Mouse (Mus musculus) midbrain, embryonic 12.5 days (tissue): ENCODE results near the gene Mfsd7a. TPM values are rescaled to one million over a fixed set of nuclear protein-coding genes. Genes with fewer than 3 reads are reported as not detected.
"Not testable (repeated sequence)": the region's sequence is repeated elsewhere in the genome, so short reads cannot be mapped to it uniquely, and the experiment has no call there.

ENCODE experiments used
- ATAC-seq: fragments of 200-750 bp; cut with Nextera tagmentation; 2 replicates; pipeline ENCODE4 v1.8.0; 2017; ENCODE audit warnings: low read depth, moderate TSS enrichment, moderate library complexity; ENCODE audit not compliant: low FRiP score
- H3K27ac ChIP-seq: fragments of 300-500 bp; sonication (generic); replicated peaks from 2 replicates; pipeline ENCODE4 v1.5.1; 2016; ENCODE audit warnings: mild to moderate bottlenecking
- H3K27me3 ChIP-seq: fragments of 300-500 bp; sonication (generic); 2 replicates; pipeline ENCODE4 v1.6.1; 2016; ENCODE audit warnings: mild to moderate bottlenecking
- H3K36me3 ChIP-seq: fragments of 300-500 bp; sonication (generic); 2 replicates; pipeline ENCODE4 v1.6.1; 2016
- H3K4me1 ChIP-seq: fragments of 300-500 bp; sonication (generic); 2 replicates; pipeline ENCODE4 v1.6.1; 2016
- H3K4me2 ChIP-seq: fragments of 300-500 bp; sonication (generic); replicated peaks from 2 replicates; pipeline ENCODE4 v1.6.1; 2016; ENCODE audit warnings: mild to moderate bottlenecking, moderate library complexity
- H3K4me3 ChIP-seq: fragments of 300-500 bp; sonication (generic); 2 replicates; pipeline ENCODE4 v1.5.1; 2016; ENCODE audit warnings: mild to moderate bottlenecking
- H3K9ac ChIP-seq: fragments of 300-500 bp; sonication (generic); replicated peaks from 2 replicates; pipeline ENCODE4 v1.6.1; 2016; ENCODE audit warnings: mild to moderate bottlenecking, moderate library complexity
- H3K9me3 ChIP-seq: fragments of 300-500 bp; sonication (generic); 2 replicates; pipeline ENCODE4 v1.6.1; 2016; ENCODE audit warnings: mild to moderate bottlenecking
- WGBS: fragments of 180-500 bp; shearing (Covaris S2); methylation state at CpG from one replicate; pipeline ENCODE4 v1.1.7; 2016; 5-methylcytosine and 5-hydroxymethylcytosine counted together
- polyA plus RNA-seq: library from polyadenylated mRNA; unstranded; fragments of >200 nt; fragmentation: Nextera tagmentation; extraction: Ambion mirVana; gene quantifications from 2 replicates; pipeline ENCODE4 v1.2.1, GENCODE M21; 2016

Gene Mfsd7a
- 0.12 and 0.20 TPM in 2 replicates for polyA plus RNA-seq

- no peaks in the 10 kb centered on the region for H3K9me3 ChIP-seq
- peak; percentile 78 for ATAC-seq
- peaks cover 8% of the 10 kb centered on the region; the same call in 1 of the 2 replicates for H3K4me1 ChIP-seq
- H3K36me3 ChIP-seq: no peaks in the 10 kb centered on the region
- H3K27ac ChIP-seq: no peak within 1 kb of the TSS
- H3K4me3 ChIP-seq: peak within 1 kb of the TSS; percentile 27
- H3K4me2 ChIP-seq: peak within 1 kb of the TSS; percentile 52
- WGBS: 15% methylated on average over 24 of the region's 24 CpGs
- H3K9ac ChIP-seq: peak within 1 kb of the TSS; percentile 46
- peaks cover 31% of the 10 kb centered on the region for H3K27me3 ChIP-seq
These were observed at the start of gene Mfsd7a for GRCm38 (mm10) chr5:108448785-108449668. Gene Mfsd7a (minus strand): TSS chr5:108448891.

- not testable (repeated sequence) for ATAC-seq, H3K27me3 ChIP-seq, H3K4me1 ChIP-seq, H3K27ac ChIP-seq, H3K9me3 ChIP-seq, H3K4me2 ChIP-seq, H3K4me3 ChIP-seq, H3K9ac ChIP-seq
- peaks cover 58% of the 10 kb centered on the region for H3K36me3 ChIP-seq
- 93% methylated on average over 5 of the region's 5 CpGs for WGBS
These were observed 37.5 kb upstream of the Mfsd7a start for GRCm38 (mm10) chr5:108486148-108486547.

GRCm38 (mm10) chr5:108485239-108485638 lies 36.5 kb upstream of the Mfsd7a start:
- 0 out of 2 replicates have a peak, but pooled peaks have one; percentile 9 for ATAC-seq
- no peaks in the 10 kb centered on the region for H3K4me1 ChIP-seq
- H3K27ac ChIP-seq: no peak overlapping the region
- H3K9me3 ChIP-seq: no peaks in the 10 kb centered on the region
- no peak overlapping the region for H3K4me2 ChIP-seq
- no peaks in the 10 kb centered on the region for H3K27me3 ChIP-seq
- H3K9ac ChIP-seq: no peak overlapping the region
- H3K4me3 ChIP-seq: no peak overlapping the region
- H3K36me3 ChIP-seq: peaks cover 49% of the 10 kb centered on the region
- WGBS: 92% methylated on average over 2 of the region's 2 CpGs

- 91% methylated on average over 6 of the region's 6 CpGs for WGBS
- peaks cover 45% of the 10 kb centered on the region for H3K36me3 ChIP-seq
- H3K4me1 ChIP-seq: no peaks in the 10 kb centered on the region
- H3K27ac ChIP-seq: no peak overlapping the region
- no peak overlapping the region for H3K4me3 ChIP-seq
- no peak overlapping the region for H3K4me2 ChIP-seq
- no peak for ATAC-seq
- no peak overlapping the region for H3K9ac ChIP-seq
- H3K27me3 ChIP-seq: no peaks in the 10 kb centered on the region
- H3K9me3 ChIP-seq: no peaks in the 10 kb centered on the region
These were observed 34.3 kb upstream of the Mfsd7a start for GRCm38 (mm10) chr5:108483006-108483405.

GRCm38 (mm10) chr5:108475977-108476376 lies 27.3 kb upstream of the Mfsd7a start:
- Histone ChIP-seq H3K36me3 (peaks cover 83% of the 10 kb centered on the region), H3K4me1 (no peaks in the 10 kb centered on the region), H3K4me3 (no peak overlapping the region), H3K9ac (no peak overlapping the region), H3K9me3 (no peaks in the 10 kb centered on the region), H3K27ac (no peak overlapping the region), H3K27me3 (no peaks in the 10 kb centered on the region), H3K4me2 (no peak overlapping the region)
- 90% methylated on average over 3 of the region's 3 CpGs for WGBS
- no peak for ATAC-seq

- no peaks in the 10 kb centered on the region for H3K27me3 ChIP-seq
- H3K4me2 ChIP-seq: no peak overlapping the region
- H3K4me3 ChIP-seq: no peak overlapping the region
- H3K4me1 ChIP-seq: no peaks in the 10 kb centered on the region
- no peaks in the 10 kb centered on the region for H3K9me3 ChIP-seq
- no peak overlapping the region for H3K9ac ChIP-seq
- H3K36me3 ChIP-seq: peaks cover 75% of the 10 kb centered on the region
- ATAC-seq: no peak
- no peak overlapping the region for H3K27ac ChIP-seq
- 92% methylated on average over 4 of the region's 4 CpGs for WGBS
These were observed 25.0 kb upstream of the Mfsd7a start for GRCm38 (mm10) chr5:108473737-108474136.

GRCm38 (mm10) chr5:108469617-108470016 lies 20.9 kb upstream of the Mfsd7a start:
- H3K4me2 ChIP-seq: no peak overlapping the region
- ATAC-seq: no peak
- H3K36me3 ChIP-seq: peaks cover 33% of the 10 kb centered on the region
- H3K27me3 ChIP-seq: no peaks in the 10 kb centered on the region
- 85% methylated on average over 7 of the region's 7 CpGs for WGBS
- no peaks in the 10 kb centered on the region for H3K9me3 ChIP-seq
- H3K4me3 ChIP-seq: no peak overlapping the region
- H3K9ac ChIP-seq: no peak overlapping the region
- H3K27ac ChIP-seq: no peak overlapping the region
- H3K4me1 ChIP-seq: peaks cover 3% of the 10 kb centered on the region; the same call in 1 of the 2 replicates

GRCm38 (mm10) chr5:108466647-108467046 lies 18.0 kb upstream of the Mfsd7a start:
- H3K4me1 ChIP-seq: peaks cover 27% of the 10 kb centered on the region
- WGBS: 94% methylated on average over 1 of the region's 1 CpGs
- H3K4me2 ChIP-seq: no peak overlapping the region
- no peak overlapping the region for H3K27ac ChIP-seq
- H3K9ac ChIP-seq: no peak overlapping the region
- H3K4me3 ChIP-seq: no peak overlapping the region
- peaks cover 5% of the 10 kb centered on the region; the same call in 1 of the 2 replicates for H3K36me3 ChIP-seq
- no peak for ATAC-seq
- H3K27me3 ChIP-seq: no peaks in the 10 kb centered on the region
- no peaks in the 10 kb centered on the region for H3K9me3 ChIP-seq

GRCm38 (mm10) chr5:108465131-108465891 lies 16.6 kb upstream of the Mfsd7a start:
- WGBS: 91% methylated on average over 6 of the region's 6 CpGs
- H3K27ac ChIP-seq: no peak overlapping the region
- no peaks in the 10 kb centered on the region for H3K36me3 ChIP-seq
- H3K27me3 ChIP-seq: no peaks in the 10 kb centered on the region
- H3K9me3 ChIP-seq: no peaks in the 10 kb centered on the region
- peaks cover 31% of the 10 kb centered on the region for H3K4me1 ChIP-seq
- ATAC-seq: no peak
- no peak overlapping the region for H3K4me3 ChIP-seq
- no peak overlapping the region for H3K4me2 ChIP-seq
- no peak overlapping the region for H3K9ac ChIP-seq

- peak overlapping the region; percentile 92 for H3K4me3 ChIP-seq
- peak overlapping the region; percentile 92 for H3K4me2 ChIP-seq
- peak overlapping the region; percentile 99 for H3K9ac ChIP-seq
- WGBS: 50% methylated on average over 4 of the region's 4 CpGs
- no peaks in the 10 kb centered on the region for H3K36me3 ChIP-seq
- H3K9me3 ChIP-seq: no peaks in the 10 kb centered on the region
- peaks cover 31% of the 10 kb centered on the region for H3K4me1 ChIP-seq
- no peak for ATAC-seq
- H3K27me3 ChIP-seq: peaks cover 21% of the 10 kb centered on the region
- no peak overlapping the region for H3K27ac ChIP-seq
These were observed 13.8 kb upstream of the Mfsd7a start for GRCm38 (mm10) chr5:108462446-108462845.

- Histone ChIP-seq H3K9me3 (no peaks in the 10 kb centered on the region), H3K27ac (peak within 1 kb of the TSS; percentile 87), H3K27me3 (peaks cover 23% of the 10 kb centered on the region), H3K4me1 (peaks cover 31% of the 10 kb centered on the region), H3K4me3 (peak within 1 kb of the TSS; percentile 92), H3K4me2 (peak within 1 kb of the TSS; percentile 92), H3K9ac (peak within 1 kb of the TSS; percentile 99), H3K36me3 (no peaks in the 10 kb centered on the region)
- WGBS: under 1% methylated on average over 48 of the region's 62 CpGs
- peak; percentile 95 for ATAC-seq
These were observed 12.7 kb upstream of the Mfsd7a start, which contains the start of gene Pcgf3 for GRCm38 (mm10) chr5:108461082-108462065. Gene Pcgf3 (plus strand): TSS chr5:108461232.
